Mouse (Mus musculus) heart, adult 2 months (tissue): ENCODE results near the gene Sec61a2.

Experiments used
- CTCF ChIP-seq: fragments of 200-600 bp; IDR thresholded peaks from 2 replicates; pipeline ENCODE4 v1.8.1; 2022; ENCODE audit warnings: antibody characterized with exemption, mild to moderate bottlenecking, moderate library complexity
- POLR2A ChIP-seq: fragments of 200-500 bp; IDR thresholded peaks from 2 replicates; pipeline ENCODE4 v1.6.1; 2011; ENCODE audit warnings: mild to moderate bottlenecking, low read depth, low read length, control low read depth; ENCODE audit not compliant: insufficient read depth

GRCm38 (mm10) chr2:5927481-5927880 lies 32.2 kb upstream of the Sec61a2 start:
- no peak for TF ChIP-seq CTCF
- no peak for TF ChIP-seq POLR2A
